Mouse (Mus musculus): ENCODE results near the gene Tmco3. TPM values are rescaled to one million over a fixed set of nuclear protein-coding genes. Genes with fewer than 3 reads are reported as not detected.

Gene Tmco3
- polyA plus RNA-seq, 1 experiment from 2014 or later, result 46.3 TPM

DNA sequence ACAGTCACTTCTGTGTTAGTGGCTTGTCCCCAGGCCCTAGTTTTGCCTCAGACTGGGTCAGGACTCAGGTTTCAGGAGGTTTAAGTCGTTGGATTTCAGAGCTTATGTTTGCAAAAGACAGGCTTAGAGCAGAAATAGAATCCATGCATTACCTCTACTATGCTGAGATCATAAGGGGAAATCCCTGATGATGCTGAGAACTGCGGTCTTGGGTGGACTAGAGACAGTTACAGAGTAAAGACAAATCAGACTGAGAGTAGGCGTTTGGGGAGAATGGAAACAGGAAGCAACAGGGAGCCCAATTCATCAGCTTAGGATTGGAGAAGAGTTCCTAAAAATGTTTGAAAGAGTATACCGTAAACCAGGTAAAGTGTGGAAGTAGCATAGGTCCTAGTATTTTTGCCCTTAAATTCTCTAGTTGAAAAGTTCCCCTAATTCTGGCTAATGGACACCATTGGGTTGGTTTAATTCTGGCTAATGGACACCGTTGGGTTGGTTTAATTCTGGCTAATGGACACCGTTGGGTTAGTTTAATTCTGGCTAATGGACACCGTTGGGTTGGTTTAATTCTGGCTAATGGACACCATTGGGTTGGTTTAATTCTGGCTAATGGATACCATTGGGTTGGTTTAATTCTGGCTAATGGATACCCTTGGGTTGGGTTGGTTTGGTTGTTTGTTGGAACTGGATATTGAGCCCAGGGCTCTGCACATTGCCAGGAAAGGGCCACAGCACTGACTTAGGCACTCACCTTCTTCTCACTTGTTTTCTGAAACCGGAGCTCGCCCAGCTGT, 5.9 kb downstream of the Tmco3 start:
- Histone ChIP-seq H3K4me2 (replicated peaks; ENCODE audit: low read depth, low read length) (no peak overlapping the region), H3K9ac (replicated peaks; ENCODE audit: low read depth, low read length) (no peak overlapping the region), H3K27me3 (ENCODE audit: control insufficient read depth, insufficient read depth, low read length) (no peaks in the 10 kb centered on the region), H3K9me3 (ENCODE audit: control insufficient read depth, low read depth, low read length) (no peaks in the 10 kb centered on the region), H3K4me3 (ENCODE audit: low read depth, low read length) (no peak overlapping the region), H3K4me1 (ENCODE audit: control insufficient read depth, insufficient read depth, low read length) (peaks cover 4% of the 10 kb centered on the region; the same call in 1 of the 2 replicates), H3K27ac (ENCODE audit: low read length) (no peak overlapping the region), H3K36me3 (ENCODE audit: control insufficient read depth, insufficient read depth, low read length) (peaks cover 37% of the 10 kb centered on the region)
- no peak for ATAC-seq (ENCODE audit: insufficient number of reproducible peaks, insufficient read depth, low FRiP score, low read depth)
- WGBS, result 94% methylated on average over 9 of the region's 9 CpGs

- Histone ChIP-seq H3K9me3 (ENCODE audit: control insufficient read depth, low read depth, low read length) (no peaks in the 10 kb centered on the region), H3K4me3 (ENCODE audit: low read depth, low read length) (no peak overlapping the region), H3K36me3 (ENCODE audit: control insufficient read depth, insufficient read depth, low read length) (peaks cover 49% of the 10 kb centered on the region), H3K4me2 (replicated peaks; ENCODE audit: low read depth, low read length) (no peak overlapping the region), H3K9ac (replicated peaks; ENCODE audit: low read depth, low read length) (no peak overlapping the region), H3K27me3 (ENCODE audit: control insufficient read depth, insufficient read depth, low read length) (no peaks in the 10 kb centered on the region), H3K4me1 (ENCODE audit: control insufficient read depth, insufficient read depth, low read length) (no peaks in the 10 kb centered on the region), H3K27ac (ENCODE audit: low read length) (no peak overlapping the region)
- no peak for ATAC-seq (ENCODE audit: insufficient number of reproducible peaks, insufficient read depth, low FRiP score, low read depth)
- WGBS, result 94% methylated on average over 8 of the region's 8 CpGs
Measured at GRCm38 (mm10) chr8:13299571-13299970, 11.6 kb downstream of the Tmco3 start.

GRCm38 (mm10) chr8:13301036-13301435, 13.0 kb downstream of the Tmco3 start:
- no peak overlapping the region for H3K27ac ChIP-seq (ENCODE audit: low read length)
- no peak for ATAC-seq (ENCODE audit: insufficient number of reproducible peaks, insufficient read depth, low FRiP score, low read depth)
- WGBS, result 94% methylated on average over 7 of the region's 7 CpGs

DNA sequence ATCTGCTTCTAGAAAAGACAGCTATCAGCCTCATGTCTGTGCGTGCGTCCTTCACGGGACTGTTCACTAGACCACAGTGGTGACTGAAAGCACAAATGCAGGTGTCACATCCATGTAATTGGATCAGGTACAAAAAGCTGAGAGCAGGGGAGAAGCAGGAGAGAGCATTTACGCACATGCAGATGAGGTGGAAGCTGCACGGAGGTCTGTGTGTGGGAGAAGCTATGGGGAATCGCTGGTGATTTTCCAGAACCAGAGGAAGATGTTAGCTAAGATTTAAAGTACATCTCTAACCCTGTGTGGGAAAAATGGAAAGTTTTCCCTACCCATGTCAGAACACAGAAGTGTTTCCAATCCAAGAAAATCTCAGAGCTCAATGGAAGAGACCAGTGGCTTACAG, 17.5 kb downstream of the Tmco3 start:
- Histone ChIP-seq H3K27me3 (ENCODE audit: control insufficient read depth, insufficient read depth, low read length) (no peaks in the 10 kb centered on the region), H3K9me3 (ENCODE audit: control insufficient read depth, low read depth, low read length) (no peaks in the 10 kb centered on the region), H3K9ac (replicated peaks; ENCODE audit: low read depth, low read length) (no peak overlapping the region), H3K4me3 (ENCODE audit: low read depth, low read length) (no peak overlapping the region), H3K36me3 (ENCODE audit: control insufficient read depth, insufficient read depth, low read length) (peaks cover 16% of the 10 kb centered on the region), H3K27ac (ENCODE audit: low read length) (no peak overlapping the region), H3K4me2 (replicated peaks; ENCODE audit: low read depth, low read length) (no peak overlapping the region), H3K4me1 (ENCODE audit: control insufficient read depth, insufficient read depth, low read length) (no peaks in the 10 kb centered on the region)
- ATAC-seq (ENCODE audit: insufficient number of reproducible peaks, insufficient read depth, low FRiP score, low read depth), result no peak
- 92% methylated on average over 6 of the region's 6 CpGs for WGBS

More at GRCm38 (mm10) chr8:13301036-13301435, 13.0 kb downstream of the Tmco3 start:
- no peak overlapping the region for H3K4me3 ChIP-seq (ENCODE audit: low read depth, low read length)
- H3K9me3 ChIP-seq (ENCODE audit: control insufficient read depth, low read depth, low read length), result no peaks in the 10 kb centered on the region
- H3K4me1 ChIP-seq (ENCODE audit: control insufficient read depth, insufficient read depth, low read length), result no peaks in the 10 kb centered on the region
- no peak overlapping the region for H3K9ac ChIP-seq (replicated peaks; ENCODE audit: low read depth, low read length)
- H3K36me3 ChIP-seq (ENCODE audit: control insufficient read depth, insufficient read depth, low read length), result peaks cover 35% of the 10 kb centered on the region; the same call in 1 of the 2 replicates
- H3K27me3 ChIP-seq (ENCODE audit: control insufficient read depth, insufficient read depth, low read length), result no peaks in the 10 kb centered on the region
- no peak overlapping the region for H3K4me2 ChIP-seq (replicated peaks; ENCODE audit: low read depth, low read length)

- H3K4me2 ChIP-seq (replicated peaks; ENCODE audit: low read depth, low read length), result no peak overlapping the region
- peaks cover 20% of the 10 kb centered on the region for H3K36me3 ChIP-seq (ENCODE audit: control insufficient read depth, insufficient read depth, low read length)
- H3K4me3 ChIP-seq (ENCODE audit: low read depth, low read length), result no peak overlapping the region
- no peak overlapping the region for H3K9ac ChIP-seq (replicated peaks; ENCODE audit: low read depth, low read length)
- no peaks in the 10 kb centered on the region for H3K9me3 ChIP-seq (ENCODE audit: control insufficient read depth, low read depth, low read length)
- no peaks in the 10 kb centered on the region for H3K27me3 ChIP-seq (ENCODE audit: control insufficient read depth, insufficient read depth, low read length)
- no peak for ATAC-seq (ENCODE audit: insufficient number of reproducible peaks, insufficient read depth, low FRiP score, low read depth)
- H3K4me1 ChIP-seq (ENCODE audit: control insufficient read depth, insufficient read depth, low read length), result no peaks in the 10 kb centered on the region
- no peak overlapping the region for H3K27ac ChIP-seq (ENCODE audit: low read length)
- 93% methylated on average over 4 of the region's 4 CpGs for WGBS
Measured at GRCm38 (mm10) chr8:13305884-13306283, 17.9 kb downstream of the Tmco3 start.

DNA sequence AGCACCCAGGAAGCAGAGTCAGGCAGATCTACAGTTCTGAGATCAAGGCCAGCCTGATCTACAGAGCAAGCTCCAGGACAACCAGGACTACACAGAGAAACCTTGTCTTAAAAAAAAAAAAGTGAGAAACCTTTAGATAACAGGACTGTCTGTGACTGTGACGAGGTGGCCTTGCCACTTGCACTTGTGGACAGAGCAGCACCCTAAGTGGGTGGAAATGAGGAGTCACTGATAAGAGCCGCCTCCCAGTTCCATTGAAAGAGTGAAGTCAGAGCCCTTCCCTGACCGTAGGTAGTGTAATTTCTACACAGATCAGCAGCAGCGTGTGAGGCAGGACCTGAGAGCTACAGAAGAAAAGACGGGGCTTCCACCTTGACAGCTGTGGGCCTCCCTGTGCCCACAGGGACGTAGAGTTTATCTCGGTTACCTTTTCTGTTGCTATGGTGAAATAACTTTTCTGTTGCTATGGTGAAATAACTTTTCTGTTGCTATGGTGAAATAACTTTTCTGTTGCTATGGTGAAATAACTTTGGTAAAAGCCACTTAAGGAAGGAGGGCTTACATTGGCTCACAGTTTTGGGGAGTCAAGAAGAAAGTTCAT, 18.4 kb downstream of the Tmco3 start:
- no peaks in the 10 kb centered on the region for H3K4me1 ChIP-seq (ENCODE audit: control insufficient read depth, insufficient read depth, low read length)
- H3K27me3 ChIP-seq (ENCODE audit: control insufficient read depth, insufficient read depth, low read length), result no peaks in the 10 kb centered on the region
- peaks cover 21% of the 10 kb centered on the region for H3K36me3 ChIP-seq (ENCODE audit: control insufficient read depth, insufficient read depth, low read length)
- H3K4me2 ChIP-seq (replicated peaks; ENCODE audit: low read depth, low read length), result no peak overlapping the region
- 78% methylated on average over 7 of the region's 7 CpGs for WGBS
- ATAC-seq (ENCODE audit: insufficient number of reproducible peaks, insufficient read depth, low FRiP score, low read depth), result no peak
- no peak overlapping the region for H3K27ac ChIP-seq (ENCODE audit: low read length)
- no peak overlapping the region for H3K9ac ChIP-seq (replicated peaks; ENCODE audit: low read depth, low read length)
- no peaks in the 10 kb centered on the region for H3K9me3 ChIP-seq (ENCODE audit: control insufficient read depth, low read depth, low read length)
- H3K4me3 ChIP-seq (ENCODE audit: low read depth, low read length), result no peak overlapping the region

- Histone ChIP-seq H3K4me2 (replicated peaks; ENCODE audit: low read depth, low read length) (no peak overlapping the region), H3K9ac (replicated peaks; ENCODE audit: low read depth, low read length) (no peak overlapping the region), H3K27me3 (ENCODE audit: control insufficient read depth, insufficient read depth, low read length) (no peaks in the 10 kb centered on the region), H3K4me3 (ENCODE audit: low read depth, low read length) (no peak overlapping the region), H3K9me3 (ENCODE audit: control insufficient read depth, low read depth, low read length) (no peaks in the 10 kb centered on the region), H3K27ac (ENCODE audit: low read length) (no peak overlapping the region), H3K4me1 (ENCODE audit: control insufficient read depth, insufficient read depth, low read length) (no peaks in the 10 kb centered on the region), H3K36me3 (ENCODE audit: control insufficient read depth, insufficient read depth, low read length) (peaks cover 17% of the 10 kb centered on the region)
- ATAC-seq (ENCODE audit: insufficient number of reproducible peaks, insufficient read depth, low FRiP score, low read depth), result no peak
- 74% methylated on average over 9 of the region's 9 CpGs for WGBS
Measured at GRCm38 (mm10) chr8:13306916-13307315, 18.9 kb downstream of the Tmco3 start.

DNA sequence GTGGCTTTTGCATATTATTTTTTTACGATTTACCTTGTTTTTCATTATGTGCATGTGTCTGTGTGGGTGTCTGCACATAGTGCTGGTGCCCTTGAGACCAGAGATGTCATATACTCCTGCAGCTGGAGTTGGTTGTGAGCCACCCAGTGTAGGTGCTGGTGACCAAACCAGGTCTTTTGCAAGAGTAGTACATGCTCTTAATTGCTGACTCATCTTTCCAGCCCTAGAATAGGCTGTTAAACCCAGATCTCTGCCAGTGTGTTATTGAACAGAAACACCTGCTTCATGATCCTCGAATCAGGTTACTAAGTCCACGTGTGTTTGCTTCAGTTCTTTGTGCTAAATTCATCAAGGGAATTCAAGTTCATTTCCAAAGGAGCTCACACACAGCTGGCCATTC, 26.9 kb downstream of the Tmco3 start:
- ATAC-seq (ENCODE audit: insufficient number of reproducible peaks, insufficient read depth, low FRiP score, low read depth), result no peak
- no peaks in the 10 kb centered on the region for H3K27me3 ChIP-seq (ENCODE audit: control insufficient read depth, insufficient read depth, low read length)
- peaks cover 10% of the 10 kb centered on the region for H3K36me3 ChIP-seq (ENCODE audit: control insufficient read depth, insufficient read depth, low read length)
- no peak overlapping the region for H3K27ac ChIP-seq (ENCODE audit: low read length)
- 84% methylated on average over 3 of the region's 3 CpGs for WGBS
- no peaks in the 10 kb centered on the region for H3K4me1 ChIP-seq (ENCODE audit: control insufficient read depth, insufficient read depth, low read length)
- no peaks in the 10 kb centered on the region for H3K9me3 ChIP-seq (ENCODE audit: control insufficient read depth, low read depth, low read length)
- no peak overlapping the region for H3K4me3 ChIP-seq (ENCODE audit: low read depth, low read length)
- H3K9ac ChIP-seq (replicated peaks; ENCODE audit: low read depth, low read length), result no peak overlapping the region
- H3K4me2 ChIP-seq (replicated peaks; ENCODE audit: low read depth, low read length), result no peak overlapping the region

Measured in stomach, embryonic 14.5 days (tissue).